Mouse (Mus musculus) intestine, embryonic 16.5 days (tissue): ENCODE data around the gene Gm9508. TPM values are rescaled to one million over a fixed set of nuclear protein-coding genes. Genes with fewer than 3 reads are reported as not detected.

ENCODE experiments used
- ATAC-seq: fragments of 200-750 bp; cut with Nextera tagmentation; 2 replicates; pipeline ENCODE4 v1.8.0; 2017; ENCODE audit warnings: moderate TSS enrichment, moderate library complexity
- H3K27ac ChIP-seq: fragments of 300-500 bp; sonication (generic); 2 replicates; pipeline ENCODE4 v1.5.1; 2014; ENCODE audit warnings: mild to moderate bottlenecking, low read length
- H3K27me3 ChIP-seq: fragments of 300-500 bp; sonication (generic); replicated peaks from 2 replicates; pipeline ENCODE4 v1.6.1; 2014; ENCODE audit warnings: low read length, control low read depth, mixed read lengths; ENCODE audit not compliant: control insufficient read depth, insufficient read depth
- H3K36me3 ChIP-seq: fragments of 300-500 bp; sonication (generic); 2 replicates; pipeline ENCODE4 v1.6.1; 2014; ENCODE audit warnings: low read length, control low read depth; ENCODE audit not compliant: control insufficient read depth, insufficient read depth
- H3K4me1 ChIP-seq: fragments of 300-500 bp; sonication (generic); 2 replicates; pipeline ENCODE4 v1.6.1; 2014; ENCODE audit warnings: low read length, control low read depth, mixed read lengths; ENCODE audit not compliant: control insufficient read depth, insufficient read depth
- H3K4me2 ChIP-seq: fragments of 300-500 bp; sonication (generic); 2 replicates; pipeline ENCODE4 v1.6.1; 2014; ENCODE audit warnings: low read depth, low read length, control low read depth
- H3K4me3 ChIP-seq: fragments of 300-500 bp; sonication (generic); 2 replicates; pipeline ENCODE4 v1.5.1; 2014; ENCODE audit warnings: mild to moderate bottlenecking, low read length
- H3K9ac ChIP-seq: fragments of 300-500 bp; sonication (generic); 2 replicates; pipeline ENCODE4 v1.6.1; 2014; ENCODE audit warnings: low read depth, low read length
- H3K9me3 ChIP-seq: fragments of 300-500 bp; sonication (generic); 2 replicates; pipeline ENCODE4 v1.6.1; 2016; ENCODE audit warnings: low read length, control low read depth; ENCODE audit not compliant: control insufficient read depth
- WGBS: fragments of 180-500 bp; shearing (Covaris S2); extraction: QIAGEN DNeasy Blood & Tissue Kit; methylation state at CpG from one replicate; pipeline ENCODE4 v1.1.7; 2014; 5-methylcytosine and 5-hydroxymethylcytosine counted together
- polyA plus RNA-seq: library from polyadenylated mRNA; unstranded; fragments of >200 nt; fragmentation: Nextera tagmentation; extraction: Ambion mirVana; gene quantifications from 2 replicates; pipeline ENCODE4 v1.2.1, GENCODE M21; 2015

Gene Gm9508
- polyA plus RNA-seq, 1 experiment from 2014 or later, result not detected

GRCm38 (mm10) chr10:77682994-77683393 lies 14.0 kb downstream of the Gm9508 start:
- WGBS, result 80% methylated on average over 7 of the region's 7 CpGs

GRCm38 (mm10) chr10:77677562-77677961 lies 19.5 kb downstream of the Gm9508 start:
- peaks cover 19% of the 10 kb centered on the region for H3K27me3 ChIP-seq
- H3K27ac ChIP-seq, result no peak overlapping the region
- no peak; the same call in 1 of the 2 replicates for ATAC-seq
- no peak overlapping the region for H3K9ac ChIP-seq
- peaks cover 12% of the 10 kb centered on the region for H3K4me1 ChIP-seq
- no peaks in the 10 kb centered on the region for H3K9me3 ChIP-seq
- H3K4me2 ChIP-seq, result peak overlapping the region; percentile 60
- H3K4me3 ChIP-seq, result peak overlapping the region; percentile 34
- WGBS, result under 1% methylated on average over 35 of the region's 35 CpGs
- H3K36me3 ChIP-seq, result no peaks in the 10 kb centered on the region

More at GRCm38 (mm10) chr10:77682994-77683393, 14.0 kb downstream of the Gm9508 start:
- Histone ChIP-seq H3K36me3 (no peaks in the 10 kb centered on the region), H3K4me1 (peaks cover 7% of the 10 kb centered on the region; the same call in 1 of the 2 replicates), H3K9me3 (no peaks in the 10 kb centered on the region), H3K4me2 (no peak overlapping the region), H3K4me3 (no peak overlapping the region), H3K27ac (no peak overlapping the region), H3K27me3 (peaks cover 20% of the 10 kb centered on the region), H3K9ac (no peak overlapping the region)
- ATAC-seq, result no peak

GRCm38 (mm10) chr10:77673765-77674164 lies 23.3 kb downstream of the Gm9508 start:
- no peak for ATAC-seq
- WGBS, result 57% methylated on average over 13 of the region's 13 CpGs
- H3K36me3 ChIP-seq, result no peaks in the 10 kb centered on the region

GRCm38 (mm10) chr10:77671519-77671918 lies 25.5 kb downstream of the Gm9508 start:
- H3K9ac ChIP-seq, result no peak overlapping the region
- peak; percentile 52 for ATAC-seq
- H3K9me3 ChIP-seq, result no peaks in the 10 kb centered on the region
- no peak overlapping the region for H3K27ac ChIP-seq
- H3K4me2 ChIP-seq, result no peak overlapping the region
- H3K27me3 ChIP-seq, result no peaks in the 10 kb centered on the region
- 38% methylated on average over 4 of the region's 4 CpGs for WGBS
- no peak overlapping the region for H3K4me3 ChIP-seq
- no peaks in the 10 kb centered on the region for H3K4me1 ChIP-seq
- H3K36me3 ChIP-seq, result no peaks in the 10 kb centered on the region

More at GRCm38 (mm10) chr10:77673765-77674164, 23.3 kb downstream of the Gm9508 start:
- H3K9ac ChIP-seq, result no peak overlapping the region
- peaks cover 12% of the 10 kb centered on the region for H3K4me1 ChIP-seq
- peaks cover 19% of the 10 kb centered on the region for H3K27me3 ChIP-seq
- H3K27ac ChIP-seq, result no peak overlapping the region
- no peak overlapping the region for H3K4me2 ChIP-seq
- no peaks in the 10 kb centered on the region for H3K9me3 ChIP-seq
- no peak overlapping the region for H3K4me3 ChIP-seq

GRCm38 (mm10) chr10:77670710-77671109 lies 26.3 kb downstream of the Gm9508 start:
- H3K4me3 ChIP-seq, result no peak overlapping the region
- no peak overlapping the region for H3K9ac ChIP-seq
- no peak overlapping the region for H3K4me2 ChIP-seq
- no peaks in the 10 kb centered on the region for H3K36me3 ChIP-seq
- WGBS, result 72% methylated on average over 4 of the region's 4 CpGs
- no peaks in the 10 kb centered on the region for H3K9me3 ChIP-seq
- ATAC-seq, result no peak
- no peaks in the 10 kb centered on the region for H3K27me3 ChIP-seq
- H3K4me1 ChIP-seq, result no peaks in the 10 kb centered on the region
- no peak overlapping the region for H3K27ac ChIP-seq

GRCm38 (mm10) chr10:77667402-77667801 lies 29.6 kb downstream of the Gm9508 start:
- Histone ChIP-seq H3K9ac (no peak overlapping the region), H3K4me2 (no peak overlapping the region), H3K27ac (no peak overlapping the region), H3K4me3 (no peak overlapping the region), H3K4me1 (no peaks in the 10 kb centered on the region), H3K9me3 (no peaks in the 10 kb centered on the region), H3K36me3 (no peaks in the 10 kb centered on the region), H3K27me3 (no peaks in the 10 kb centered on the region; the same call in none of the 2 replicates)
- no peak for ATAC-seq
- WGBS, result 82% methylated on average over 4 of the region's 4 CpGs

GRCm38 (mm10) chr10:77666342-77666741 lies 30.7 kb downstream of the Gm9508 start:
- Histone ChIP-seq H3K27me3 (no peaks in the 10 kb centered on the region; the same call in none of the 2 replicates), H3K27ac (no peak overlapping the region), H3K9ac (no peak overlapping the region), H3K4me1 (no peaks in the 10 kb centered on the region), H3K36me3 (no peaks in the 10 kb centered on the region), H3K4me3 (no peak overlapping the region), H3K4me2 (no peak overlapping the region), H3K9me3 (no peaks in the 10 kb centered on the region)
- WGBS, result 61% methylated on average over 8 of the region's 8 CpGs
- no peak for ATAC-seq

GRCm38 (mm10) chr10:77663949-77664665 lies 32.9 kb downstream of the Gm9508 start:
- Histone ChIP-seq H3K27ac (no peak overlapping the region), H3K9ac (no peak overlapping the region), H3K36me3 (no peaks in the 10 kb centered on the region), H3K4me1 (no peaks in the 10 kb centered on the region), H3K27me3 (no peaks in the 10 kb centered on the region; the same call in none of the 2 replicates), H3K4me3 (no peak overlapping the region), H3K4me2 (no peak overlapping the region), H3K9me3 (no peaks in the 10 kb centered on the region)
- ATAC-seq, result no peak
- 37% methylated on average over 43 of the region's 43 CpGs for WGBS

- Histone ChIP-seq H3K27ac (no peak overlapping the region), H3K4me2 (no peak overlapping the region), H3K36me3 (no peaks in the 10 kb centered on the region), H3K4me3 (no peak overlapping the region), H3K27me3 (no peaks in the 10 kb centered on the region), H3K9me3 (no peaks in the 10 kb centered on the region), H3K4me1 (no peaks in the 10 kb centered on the region), H3K9ac (no peak overlapping the region)
- ATAC-seq, result no peak
- 53% methylated on average over 15 of the region's 15 CpGs for WGBS
Measured at GRCm38 (mm10) chr10:77658286-77658994, 38.6 kb downstream of the Gm9508 start.
